Comparison of ENCODE assay signal across 8 mouse cellular contexts in the genomic region with DNA sequence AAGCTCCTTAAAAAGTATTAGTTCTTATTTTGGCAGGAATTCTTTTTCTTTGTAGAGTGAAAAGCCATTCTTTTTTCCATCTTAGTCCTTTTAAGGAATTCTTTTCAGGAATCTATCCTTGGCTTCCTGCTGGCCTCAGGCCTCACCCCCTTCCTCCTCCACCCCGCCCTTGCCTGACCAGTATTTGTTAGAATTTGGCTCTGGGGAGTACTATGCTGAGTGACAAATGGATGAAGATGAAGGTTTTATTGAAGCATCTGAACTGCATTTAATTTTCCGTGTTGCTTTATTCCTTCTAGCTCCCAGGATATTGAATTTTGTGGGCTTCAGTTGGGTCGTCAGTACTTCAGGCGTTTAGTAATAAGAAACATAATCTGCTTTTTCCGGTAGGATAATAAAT. TPM values are rescaled to one million over a fixed set of nuclear protein-coding genes. Genes with fewer than 3 reads are reported as not detected.
A peak's percentile ranks its signal among the peaks of the same experiment; 100 is the strongest.
DNase-seq lines count a peak whose midpoint lies in the region; ATAC-seq and TF ChIP-seq lines count a peak whose summit lies in the region.

No protein-coding gene starts in this region.

- H3K9me3 ChIP-seq in embryonic facial prominence, embryonic 12.5 days = no peaks in the 10 kb centered on the region
- H3K9me3 ChIP-seq in heart, embryonic 15.5 days (replicated peaks) = no peaks in the 10 kb centered on the region
- H3K9me3 ChIP-seq in stomach, embryonic 16.5 days (replicated peaks; ENCODE audit: control insufficient read depth, low read length) = no peaks in the 10 kb centered on the region

- peak overlapping the region; percentile 36 for H3K4me3 ChIP-seq in C2C12 (ENCODE audit: insufficient read depth, poor library complexity, severe bottlenecking)
- H3K4me3 ChIP-seq in embryonic facial prominence, embryonic 12.5 days = peak overlapping the region; percentile 47
- H3K4me3 ChIP-seq in heart, embryonic 15.5 days = peak overlapping the region; percentile 89
- H3K4me3 ChIP-seq in stomach, embryonic 16.5 days (replicated peaks; ENCODE audit: low read length) = peak overlapping the region; percentile 61

- DNase-seq in Muller cell, postnatal 12 days (ENCODE audit: inconsistent ontology term) = peak; percentile 89
- DNase-seq in kidney, postnatal 14 days = peak; percentile 61
- peak; percentile 67 for DNase-seq in lung, postnatal 25 days (ENCODE audit: low spot score)

- H3K36me3 ChIP-seq in C2C12 (ENCODE audit: control insufficient read depth, insufficient read depth) = no peaks in the 10 kb centered on the region
- no peaks in the 10 kb centered on the region for H3K36me3 ChIP-seq in embryonic facial prominence, embryonic 12.5 days
- no peaks in the 10 kb centered on the region for H3K36me3 ChIP-seq in heart, embryonic 15.5 days
- no peaks in the 10 kb centered on the region for H3K36me3 ChIP-seq in stomach, embryonic 16.5 days (ENCODE audit: control insufficient read depth, insufficient read depth, low read length)

- H3K27ac ChIP-seq in embryonic facial prominence, embryonic 12.5 days = peak overlapping the region; percentile 94
- peak overlapping the region; percentile 95 for H3K27ac ChIP-seq in heart, embryonic 15.5 days
- H3K27ac ChIP-seq in stomach, embryonic 16.5 days (ENCODE audit: low read length) = peak overlapping the region; percentile 98

- H3K79me3 ChIP-seq in C2C12 (ENCODE audit: low read depth) = no peaks in the 10 kb centered on the region

- no peak for ATAC-seq in embryonic facial prominence, embryonic 12.5 days (ENCODE audit: insufficient number of reproducible peaks, insufficient read depth, low FRiP score, low TSS enrichment)
- no peak for ATAC-seq in heart, embryonic 15.5 days (replicated peaks; ENCODE audit: insufficient number of reproducible peaks, insufficient read depth, low FRiP score, low read depth)
- ATAC-seq in stomach, embryonic 16.5 days (ENCODE audit: insufficient read depth, low FRiP score) = no peak
- no peak for ATAC-seq in activated CD4-positive, CD25-positive, alpha-beta regulatory T cell, adult 4 months

- 0% methylated on average over 5 of the region's 5 CpGs for WGBS in embryonic facial prominence, embryonic 12.5 days
- WGBS in heart, embryonic 15.5 days = 2% methylated on average over 5 of the region's 5 CpGs
- 1% methylated on average over 5 of the region's 5 CpGs for WGBS in stomach, embryonic 16.5 days

- H3K79me2 ChIP-seq in C2C12 (ENCODE audit: control insufficient read depth, insufficient read depth) = no peaks in the 10 kb centered on the region

- H3K4me1 ChIP-seq in embryonic facial prominence, embryonic 12.5 days = no peaks in the 10 kb centered on the region
- no peaks in the 10 kb centered on the region for H3K4me1 ChIP-seq in heart, embryonic 15.5 days (replicated peaks)
- no peaks in the 10 kb centered on the region for H3K4me1 ChIP-seq in stomach, embryonic 16.5 days (ENCODE audit: control insufficient read depth, insufficient read depth, low read length)

- peak overlapping the region; percentile 54 for H3K9ac ChIP-seq in embryonic facial prominence, embryonic 12.5 days
- H3K9ac ChIP-seq in heart, embryonic 15.5 days = peak overlapping the region; percentile 43
- H3K9ac ChIP-seq in stomach, embryonic 16.5 days (ENCODE audit: low read length) = peak overlapping the region; percentile 78

- H3K4me2 ChIP-seq in embryonic facial prominence, embryonic 12.5 days (replicated peaks) = peak overlapping the region; percentile 46
- H3K4me2 ChIP-seq in heart, embryonic 15.5 days = peak overlapping the region; percentile 56
- peak overlapping the region; percentile 60 for H3K4me2 ChIP-seq in stomach, embryonic 16.5 days (ENCODE audit: low read depth, low read length)

- H3ac ChIP-seq in C2C12 (ENCODE audit: control insufficient read depth, insufficient read length, low read depth) = peak overlapping the region; percentile 11

- no peak for TF ChIP-seq CTCF in C2C12 (IDR thresholded peaks at IDR 0.05; ENCODE audit: control insufficient read depth, insufficient read depth, insufficient read length)

- H3K27me3 ChIP-seq in C2C12 (ENCODE audit: control insufficient read depth, insufficient read depth, insufficient read length) = no peaks in the 10 kb centered on the region
- no peaks in the 10 kb centered on the region for H3K27me3 ChIP-seq in embryonic facial prominence, embryonic 12.5 days
- no peaks in the 10 kb centered on the region for H3K27me3 ChIP-seq in heart, embryonic 15.5 days
- no peaks in the 10 kb centered on the region for H3K27me3 ChIP-seq in stomach, embryonic 16.5 days (ENCODE audit: control insufficient read depth, insufficient read depth, low read length)

TF ChIP-seq in C2C12, 6 proteins besides CTCF, POLR2A, EP300 and RAD21:
- TF ChIP-seq USF1 (IDR thresholded peaks at IDR 0.05; ENCODE audit: low read depth) = no peak
- TF ChIP-seq MYOG (IDR thresholded peaks at IDR 0.05; ENCODE audit: control insufficient read depth, extremely low read depth, insufficient read length) = no peak
- TF ChIP-seq CEBPB (IDR thresholded peaks at IDR 0.05; ENCODE audit: low read depth) = no peak
- no peak for TF ChIP-seq MAX (IDR thresholded peaks at IDR 0.05)
- TF ChIP-seq MYOD1 (IDR thresholded peaks at IDR 0.05; ENCODE audit: control insufficient read depth, insufficient read length, low read depth) = no peak
- no peak for TF ChIP-seq FOSL1 (IDR thresholded peaks at IDR 0.05; ENCODE audit: insufficient read depth, low read length, poor library complexity, severe bottlenecking)

RNA-seq across cellular contexts. Expression of gene Zbtb20, which starts 1.2 kb away (rescaled TPM):
- polyA plus RNA-seq in C2C12 (2012; fragmentation: generic; extraction: Trizol) = 4.0 TPM
- polyA plus RNA-seq in embryonic facial prominence, embryonic 12.5 days (2016; fragmentation: Nextera tagmentation; extraction: Ambion mirVana) = 24.1 and 25.8 TPM in 2 replicates
- 42.0 and 47.6 TPM in 2 replicates for polyA plus RNA-seq in heart, embryonic 15.5 days (2015; fragmentation: Nextera tagmentation; extraction: Ambion mirVana)
- 23.5 and 26.3 TPM in 2 replicates for polyA plus RNA-seq in stomach, embryonic 16.5 days (2015; fragmentation: Nextera tagmentation; extraction: Ambion mirVana)
- 10 to 100 TPM; 41.3 to 43.4 TPM for polyA plus RNA-seq in activated CD4-positive, CD25-positive, alpha-beta regulatory T cell, adult 4 months (2017; shearing (Covaris generic))

Comparison
In these comparisons a context has a peak if more than half of its experiments do, and no peak if none do; other contexts are left out.
1. H3K4me3 ChIP-seq: peak in every context shown above with its lines; median percentile 89 in heart, embryonic 15.5 days; 61 in stomach, embryonic 16.5 days; 47 in embryonic facial prominence, embryonic 12.5 days; 36 in C2C12.